Mouse (Mus musculus): ENCODE results near the gene Zfp513.

The Zfp513 gene

DNA sequence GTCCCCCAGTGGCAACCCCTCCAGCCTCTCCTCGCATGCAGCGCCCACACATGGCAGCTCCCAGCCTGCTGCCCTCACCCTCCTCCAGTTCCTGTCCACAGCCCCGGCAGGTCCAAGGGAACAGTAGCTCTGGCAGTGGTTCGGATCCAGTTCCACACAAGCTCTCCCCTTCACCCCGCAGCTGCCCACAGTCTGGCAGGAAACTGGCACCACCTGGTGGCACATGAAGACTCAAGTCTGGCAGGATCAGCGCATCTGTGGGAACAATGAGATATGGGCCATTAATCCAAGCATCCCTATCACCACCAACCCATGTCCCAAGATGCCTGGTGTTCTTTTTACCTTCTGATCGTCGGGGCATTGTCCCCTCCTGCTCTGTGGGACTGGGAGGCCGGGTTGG lies 2.2 kb downstream of the Zfp513 start:
- no peak for DNase-seq

DNA sequence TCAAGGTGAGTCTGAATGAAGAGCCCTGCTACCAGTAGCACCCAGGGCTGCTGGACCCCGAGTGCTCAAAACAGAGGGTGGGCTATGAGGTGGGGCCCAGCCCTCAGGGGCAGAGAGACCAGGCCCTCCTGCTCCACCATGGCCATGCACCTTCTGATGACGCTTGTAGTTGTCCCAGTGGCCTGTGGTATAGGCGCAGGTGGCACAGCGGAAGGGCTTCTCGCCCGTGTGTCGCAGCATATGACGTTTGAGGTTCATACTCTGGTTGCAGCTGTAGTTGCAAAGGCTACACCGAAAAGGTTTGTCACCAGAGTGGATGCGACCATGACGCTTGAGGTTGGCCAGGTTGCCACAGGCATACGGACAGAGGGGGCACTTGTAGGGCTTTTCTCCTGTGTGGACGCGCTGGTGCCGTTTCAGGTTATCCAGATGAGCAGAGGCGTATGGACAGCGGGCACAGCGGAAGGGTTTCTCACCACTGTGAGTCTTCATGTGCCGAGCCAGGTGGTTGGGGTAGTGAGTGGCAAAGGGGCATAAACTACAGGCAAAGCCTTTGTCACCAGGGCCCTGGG lies 2.7 kb downstream of the Zfp513 start:
- DNase-seq, result no peak

DNA sequence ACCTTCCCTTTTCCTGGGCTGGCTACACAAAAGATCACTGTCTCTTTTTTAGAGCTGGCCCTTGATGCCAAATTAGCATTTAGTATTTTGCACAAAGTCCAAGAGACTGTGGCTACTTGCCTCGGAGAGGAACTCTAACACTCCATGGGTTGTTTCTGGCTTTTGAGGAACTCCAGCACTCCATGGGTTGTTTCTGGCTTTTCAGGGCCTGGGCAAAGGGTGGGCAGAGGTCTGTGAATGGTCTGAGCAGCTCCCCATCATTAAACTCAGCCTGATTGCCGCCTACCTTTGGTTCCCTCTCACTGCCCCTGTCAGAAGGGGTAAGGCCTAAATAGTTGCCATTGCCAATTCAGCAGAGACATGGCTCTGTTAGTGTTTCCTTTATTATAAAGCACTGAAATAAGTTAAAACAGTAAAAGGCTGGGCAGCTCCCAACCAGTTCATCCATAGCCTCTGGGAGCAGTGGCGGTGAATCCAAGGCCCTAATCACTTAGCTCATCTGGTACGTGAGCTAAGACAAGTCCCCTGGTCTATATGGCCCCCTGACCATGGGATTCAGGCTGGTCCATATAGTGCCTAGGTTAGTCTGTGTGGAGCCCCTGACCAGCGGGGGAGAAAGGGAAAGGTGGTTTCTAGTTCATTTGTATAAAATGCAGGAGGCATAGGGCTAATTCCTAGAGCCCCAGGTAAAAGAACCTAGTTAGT lies 3.3 kb downstream of the Zfp513 start:
- no peak for DNase-seq

DNA sequence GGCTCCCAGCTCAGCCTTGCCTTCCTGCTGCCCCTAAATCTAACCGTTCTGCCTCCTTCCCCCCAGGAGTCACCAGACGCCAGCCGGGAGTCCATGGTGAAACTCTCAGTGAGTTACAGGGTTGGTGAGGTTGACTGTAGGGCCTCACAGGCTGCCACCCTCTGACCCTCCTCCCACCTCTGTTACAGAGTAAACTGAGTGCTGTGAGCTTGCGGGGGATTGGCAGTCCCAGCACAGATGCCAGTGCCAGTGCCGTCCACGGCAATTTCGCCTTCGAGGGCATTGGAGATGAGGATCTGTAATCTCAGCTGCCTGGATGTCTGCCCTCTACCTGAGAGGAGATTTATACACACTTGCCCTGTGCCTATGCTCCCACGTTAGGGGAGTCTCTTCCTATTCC lies 3.9 kb downstream of the Zfp513 start:
- DNase-seq, result no peak

DNA sequence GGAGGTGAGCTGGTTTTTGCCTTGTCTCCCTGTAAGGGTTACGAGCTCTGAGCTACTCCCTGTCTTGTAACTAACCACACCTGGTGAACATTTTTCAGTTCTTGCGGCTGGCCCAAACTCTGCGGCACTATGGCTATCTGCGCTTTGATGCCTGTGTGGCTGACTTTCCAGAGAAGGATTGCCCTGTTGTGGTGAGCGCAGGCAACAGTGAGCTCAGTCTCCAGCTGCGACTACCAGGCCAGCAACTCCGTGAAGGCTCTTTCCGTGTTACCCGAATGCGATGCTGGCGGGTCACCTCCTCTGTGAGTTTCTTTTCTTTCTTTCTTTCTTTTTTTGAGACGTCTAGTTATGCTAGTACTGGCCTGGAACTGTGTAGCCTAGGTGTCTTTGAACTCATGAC lies 5.0 kb downstream of the Zfp513 start:
- DNase-seq, result no peak

DNA sequence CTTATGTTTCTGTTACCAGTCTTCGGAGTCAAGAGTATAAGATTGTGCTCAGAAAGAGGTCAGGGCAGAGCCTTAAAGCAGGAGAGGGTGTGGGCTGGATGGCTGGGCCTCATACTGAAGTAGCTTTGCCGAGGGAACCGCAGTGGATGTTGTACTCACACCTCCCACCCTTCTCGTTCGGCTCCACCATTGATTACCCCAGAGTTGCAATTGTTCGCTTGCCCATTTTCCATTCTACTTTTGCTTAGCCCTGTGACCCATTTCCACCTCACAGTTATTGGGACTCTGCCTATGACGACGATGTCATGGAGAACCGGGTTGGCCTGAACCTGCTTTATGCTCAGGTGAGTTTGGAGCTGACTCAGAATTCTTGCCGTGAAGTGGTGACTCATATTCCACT lies 5.9 kb downstream of the Zfp513 start:
- no peak for DNase-seq

DNA sequence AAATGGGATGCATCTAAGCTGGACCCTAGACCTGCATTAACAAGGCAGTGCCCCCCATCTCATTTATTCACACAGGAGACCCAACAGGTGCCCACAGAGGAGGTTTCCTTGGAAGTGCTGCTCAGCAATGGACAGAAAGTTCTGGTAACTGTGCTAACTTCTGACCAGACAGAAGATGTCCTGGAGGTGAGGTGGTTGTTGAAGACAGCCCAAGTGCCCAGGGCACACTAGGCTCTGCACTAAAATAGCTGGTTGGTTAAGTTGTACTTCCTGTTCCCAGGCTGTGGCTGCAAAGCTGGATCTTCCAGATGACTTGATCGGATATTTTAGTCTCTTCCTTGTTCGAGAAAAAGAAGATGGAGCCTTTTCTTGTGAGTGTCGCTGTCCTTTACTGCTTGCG lies 6.4 kb downstream of the Zfp513 start:
- no peak for DNase-seq

DNA sequence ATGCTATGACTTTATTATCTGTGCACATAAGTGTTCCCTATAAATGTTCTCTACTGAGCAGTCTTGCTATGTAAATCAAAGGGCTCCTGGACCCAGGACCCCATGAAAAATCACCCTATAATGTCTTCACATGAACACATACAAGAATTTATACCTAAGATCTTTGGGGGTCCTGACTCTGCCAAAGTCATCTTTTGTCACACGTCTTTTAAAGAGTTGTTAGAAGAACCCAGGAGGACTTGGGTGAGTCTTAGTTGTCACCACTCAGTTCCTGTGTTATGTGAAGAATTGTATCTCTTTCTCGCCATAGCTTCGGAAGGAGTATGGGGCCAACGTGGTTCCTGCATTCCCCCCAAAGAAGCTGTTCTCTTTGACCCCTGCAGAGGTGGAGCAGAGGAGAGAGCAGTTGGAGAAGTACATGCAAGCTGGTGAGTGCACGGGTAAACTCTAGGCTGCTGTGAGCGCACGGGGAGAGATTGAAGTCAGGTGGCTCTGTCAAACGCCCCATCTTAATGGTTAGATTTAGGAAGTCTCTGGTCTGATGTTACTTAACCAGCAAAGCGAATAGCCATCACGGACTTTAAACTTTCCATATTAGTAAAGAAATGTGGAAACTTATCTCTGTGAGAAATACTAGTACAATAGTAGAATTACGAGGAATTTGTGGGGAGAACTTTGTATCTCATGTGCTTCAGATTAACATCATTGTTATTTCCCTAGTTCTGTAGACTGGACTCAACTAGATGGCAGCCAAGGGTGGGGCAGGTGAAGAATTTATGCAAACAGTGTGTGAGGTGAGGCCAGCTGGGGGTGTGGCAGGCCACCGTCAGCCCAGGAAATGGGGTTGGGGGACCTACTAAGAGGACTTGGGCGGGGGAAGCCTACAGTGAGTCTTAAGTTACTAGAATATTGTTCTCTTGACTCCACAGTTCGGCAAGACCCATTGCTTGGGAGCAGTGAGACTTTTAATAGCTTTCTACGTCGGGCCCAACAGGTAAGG lies 7.3 kb downstream of the Zfp513 start:
- no peak for DNase-seq

DNA sequence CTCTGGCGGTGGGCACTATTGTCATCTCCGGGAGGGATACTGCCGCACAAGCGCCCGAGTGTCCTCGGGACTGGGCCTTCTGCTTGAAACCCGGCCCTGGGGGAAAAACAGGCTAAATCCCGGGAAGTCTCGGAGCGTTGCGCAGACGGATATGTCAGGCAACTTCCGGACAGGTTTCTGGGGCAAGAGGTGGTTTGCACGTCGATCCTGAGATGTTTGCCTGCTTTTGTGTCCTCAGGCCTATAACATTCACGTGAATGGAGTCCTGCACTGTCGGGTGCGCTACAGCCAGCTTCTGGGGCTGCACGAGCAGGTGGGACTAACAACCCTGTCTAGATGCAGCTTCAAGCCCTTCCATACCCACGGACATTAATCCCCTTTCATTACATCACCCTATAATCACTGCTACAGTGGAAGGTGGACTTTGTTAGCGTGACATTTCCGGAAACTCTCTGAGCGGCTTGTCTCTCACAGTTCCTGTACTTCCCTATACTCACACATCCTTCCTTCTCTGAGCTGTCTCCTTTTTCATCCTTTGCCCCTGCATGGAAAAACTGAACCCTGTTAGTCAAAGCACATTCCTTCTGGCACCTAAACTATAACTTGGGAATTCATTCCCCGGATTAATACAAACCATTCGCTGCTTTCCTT lies 8.3 kb downstream of the Zfp513 start:
- DNase-seq, result no peak

DNA sequence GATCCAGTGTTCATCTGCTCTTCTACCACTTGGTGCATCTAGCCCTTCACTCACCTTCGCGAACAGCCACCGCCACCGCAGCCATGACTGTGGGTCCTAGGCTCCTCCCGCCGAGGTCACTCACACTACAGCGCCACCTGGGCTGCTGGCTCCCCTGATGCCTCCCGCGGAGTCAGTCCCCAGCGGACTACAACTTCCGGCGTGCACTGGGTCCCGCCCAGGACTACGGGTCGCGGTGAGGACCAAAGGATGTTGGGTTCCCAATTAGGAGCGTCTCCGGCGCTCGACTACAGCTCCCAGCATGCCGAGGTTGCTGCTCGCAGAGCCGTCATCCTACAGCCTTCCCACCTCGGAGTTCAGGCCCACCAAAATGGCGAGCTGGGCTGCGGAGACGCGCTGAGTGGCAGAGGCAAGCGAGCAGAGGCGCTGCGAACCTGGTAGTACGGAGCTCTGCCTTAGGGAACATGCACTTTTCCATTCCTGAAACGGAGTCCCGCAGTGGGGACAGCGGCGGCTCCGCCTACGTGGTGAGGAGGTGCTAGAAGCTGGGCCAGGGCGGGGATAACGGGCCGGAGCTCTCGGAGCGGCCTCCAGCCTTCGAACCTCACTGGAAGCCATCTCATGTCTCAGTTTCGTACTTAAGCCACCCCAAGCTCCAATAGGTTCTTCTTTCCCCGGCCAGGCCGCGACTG lies 9.0 kb downstream of the Zfp513 start, which contains the start of the genes Snx17 and Eif2b4:
Gene Snx17 (plus strand): TSS at position 289 of the 692 bp plus-strand sequence.
Gene Eif2b4 (minus strand): TSS at position 492 of the 692 bp plus-strand sequence.
- DNase-seq, result peak; percentile 99

DNA sequence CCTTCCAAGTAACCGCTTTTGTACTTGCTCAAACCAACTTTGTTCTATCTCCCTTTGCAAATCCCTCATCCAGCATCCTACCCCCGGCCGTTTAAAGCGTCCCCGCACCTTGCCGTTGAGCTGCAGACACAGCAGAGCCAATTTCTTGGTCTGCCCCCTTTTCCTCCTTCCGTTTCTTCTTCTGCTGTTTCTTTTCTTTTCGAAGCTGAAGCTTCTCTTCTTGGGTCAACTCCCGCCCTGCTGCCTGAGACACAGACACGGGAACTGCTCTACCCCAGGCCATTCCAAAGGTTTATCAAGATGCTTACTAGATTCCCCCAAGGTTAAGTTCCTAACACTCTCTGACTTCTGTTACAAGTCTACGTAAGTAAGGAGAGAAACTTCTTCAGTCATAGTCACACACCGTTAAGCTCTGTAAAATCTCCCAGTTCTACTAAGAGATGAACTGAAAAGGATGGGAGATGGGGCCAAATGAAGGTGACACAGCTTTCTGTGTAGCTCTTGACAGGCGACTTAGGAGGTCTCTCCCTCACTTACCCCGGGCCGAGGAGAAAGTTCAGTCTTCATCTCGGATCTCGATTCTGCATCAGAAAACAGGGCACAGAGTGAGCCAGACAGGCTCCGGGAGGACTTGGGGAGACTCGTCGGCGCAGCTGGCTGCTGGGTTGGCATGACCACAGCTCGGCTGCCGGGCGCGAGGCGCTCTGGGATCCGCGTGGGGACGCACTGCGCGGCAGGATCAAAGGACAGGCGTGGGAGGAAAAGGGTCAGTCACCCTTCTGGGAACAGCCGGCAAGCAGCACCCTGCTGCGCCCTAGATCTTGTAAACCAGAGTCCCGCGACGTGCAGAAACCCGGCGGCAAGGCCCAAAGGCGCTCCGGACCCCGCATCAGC lies 9.8 kb downstream of the Zfp513 start:
- DNase-seq, result no peak

DNA sequence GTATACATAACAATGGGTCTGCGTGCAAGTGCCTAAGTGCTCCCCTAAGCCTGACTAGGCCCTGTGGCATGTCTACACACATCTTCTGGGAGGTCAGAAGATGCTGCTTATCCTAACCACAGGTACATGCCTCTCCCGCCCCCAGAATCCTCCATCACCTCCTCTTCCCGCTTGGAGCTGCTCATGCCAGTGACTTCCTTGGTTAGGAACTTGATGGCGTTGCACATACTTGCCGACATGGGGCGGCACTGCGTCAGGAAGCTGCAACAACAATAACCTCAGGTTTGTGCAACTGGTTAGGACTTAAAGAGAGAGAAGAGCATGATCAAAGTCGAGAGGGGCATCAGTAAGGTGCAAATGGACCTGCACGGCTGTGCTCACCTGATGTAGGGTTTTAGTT lies 11.9 kb downstream of the Zfp513 start:
- DNase-seq, result no peak

DNA sequence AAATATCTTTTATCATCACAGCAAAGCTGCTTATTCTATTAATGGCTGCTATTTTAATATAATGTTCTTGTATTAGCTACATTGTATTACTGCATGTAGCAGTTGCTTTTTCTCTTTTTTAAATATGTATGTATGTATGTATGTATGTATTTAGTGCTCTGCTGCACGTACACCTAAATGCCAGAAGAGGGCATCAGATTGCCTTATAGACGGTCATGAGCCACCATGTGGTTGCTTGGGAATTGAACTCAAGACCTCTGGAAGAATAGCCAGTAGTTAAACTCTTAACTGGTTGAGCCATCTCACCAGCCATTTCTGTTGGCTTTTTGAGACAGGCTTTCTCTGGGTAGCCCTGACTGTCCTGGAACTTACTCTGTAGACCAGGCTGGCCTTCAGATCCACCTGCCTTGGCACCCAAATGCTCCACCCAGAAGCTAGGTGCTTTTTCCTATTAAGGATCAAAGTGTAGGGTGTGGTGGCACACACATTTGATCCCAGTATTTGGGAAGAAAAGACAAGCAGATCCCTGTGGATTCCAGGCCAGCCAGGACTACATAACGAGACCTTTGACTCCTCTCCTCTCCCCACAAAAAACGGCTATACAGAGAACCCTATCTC lies 13.8 kb downstream of the Zfp513 start:
- no peak for DNase-seq

DNA sequence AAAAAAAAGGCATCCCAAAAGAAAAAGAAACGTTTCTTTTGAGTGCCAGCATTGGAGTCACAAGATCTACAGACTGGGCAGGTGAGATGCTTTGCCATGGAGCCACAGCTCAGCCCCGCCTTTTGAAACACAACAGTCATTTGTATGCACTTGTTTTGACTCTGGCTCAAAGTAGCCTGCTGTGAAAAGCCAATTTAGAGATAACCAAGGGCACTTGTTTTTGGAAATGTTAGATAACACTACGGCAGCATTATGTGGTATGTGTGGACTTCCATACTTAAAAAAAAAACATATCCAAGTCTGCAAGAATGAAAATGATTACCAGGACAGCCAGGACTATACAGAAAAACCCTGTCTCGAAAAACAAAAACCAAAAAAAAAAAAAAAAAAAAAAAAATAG lies 18.4 kb downstream of the Zfp513 start:
- no peak for DNase-seq

DNA sequence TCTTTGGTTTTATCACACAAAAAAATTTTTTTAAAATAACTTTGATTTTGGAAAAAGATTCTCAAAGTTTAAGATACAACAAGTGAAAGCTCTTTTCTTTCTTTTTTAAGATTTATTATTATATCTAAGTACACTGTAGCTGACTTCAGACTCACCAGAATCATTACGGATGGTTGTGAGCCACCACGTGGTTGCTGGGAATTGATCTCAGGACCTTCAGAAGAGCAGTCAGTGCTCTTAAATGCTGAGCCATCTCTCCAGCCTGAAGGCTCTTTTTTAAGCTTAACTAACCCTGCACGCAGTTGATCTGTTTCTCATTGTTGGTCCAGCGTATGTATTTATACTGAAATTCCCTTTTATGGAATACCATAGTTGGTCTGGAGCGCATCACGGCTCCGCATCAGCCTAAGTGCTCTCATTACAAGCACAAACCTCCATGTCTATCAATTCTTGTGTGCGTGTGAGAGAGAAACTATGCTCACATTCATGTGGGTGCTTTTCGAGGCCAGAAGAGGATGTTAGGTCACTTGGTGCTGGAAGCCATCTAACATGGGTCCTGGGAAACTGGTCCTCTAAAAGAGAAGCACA lies 20.8 kb downstream of the Zfp513 start:
- DNase-seq, result no peak

DNA sequence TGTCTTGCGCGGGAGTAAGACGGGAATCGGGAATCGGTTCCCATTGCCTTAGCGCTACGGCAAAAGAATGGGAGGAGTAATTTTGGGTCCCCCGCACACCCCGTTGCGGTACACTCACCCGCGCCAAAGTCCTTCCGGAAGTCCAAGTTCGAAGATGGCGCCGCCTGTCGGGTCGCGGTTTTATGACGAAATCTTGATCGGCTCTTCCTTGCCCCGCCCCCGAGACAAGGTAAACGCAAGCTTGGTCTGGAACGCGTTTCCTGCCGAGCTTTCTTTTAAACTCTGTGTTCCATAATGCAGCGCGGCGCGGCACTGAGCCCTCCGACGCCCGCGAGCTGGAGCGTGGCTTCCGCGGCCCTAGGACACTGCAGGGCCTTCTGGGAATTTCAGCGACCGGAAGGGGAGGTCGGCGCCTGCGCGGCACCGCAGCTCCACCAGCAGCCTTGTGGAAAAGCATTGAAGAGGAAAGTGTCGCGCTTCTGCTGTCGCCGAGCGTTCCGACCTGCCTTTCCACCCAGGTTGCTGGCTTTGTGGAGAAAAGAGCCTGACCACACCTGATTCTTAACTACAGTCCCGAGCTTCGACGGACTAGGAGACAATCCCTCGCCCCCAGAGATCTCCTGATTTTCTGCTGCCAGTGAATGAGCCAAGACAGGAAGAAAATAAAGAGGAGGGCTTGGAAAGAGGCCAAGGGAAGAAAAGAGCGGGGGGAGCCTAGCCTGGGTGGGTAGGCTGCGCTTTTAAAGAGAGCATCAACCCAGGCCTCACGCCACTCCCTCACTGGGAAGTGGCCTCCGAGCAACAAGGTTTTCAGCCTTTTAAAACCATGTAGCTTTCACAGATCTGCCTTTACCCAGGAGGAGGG lies 22.1 kb downstream of the Zfp513 start, which contains the start of the genes Gm29609 and Gtf3c2:
Gene Gm29609 (minus strand): TSS at position 146 of the 865 bp plus-strand sequence.
Gene Gtf3c2 (minus strand): TSS at position 379 of the 865 bp plus-strand sequence.
- DNase-seq, result peak; percentile 96

DNA sequence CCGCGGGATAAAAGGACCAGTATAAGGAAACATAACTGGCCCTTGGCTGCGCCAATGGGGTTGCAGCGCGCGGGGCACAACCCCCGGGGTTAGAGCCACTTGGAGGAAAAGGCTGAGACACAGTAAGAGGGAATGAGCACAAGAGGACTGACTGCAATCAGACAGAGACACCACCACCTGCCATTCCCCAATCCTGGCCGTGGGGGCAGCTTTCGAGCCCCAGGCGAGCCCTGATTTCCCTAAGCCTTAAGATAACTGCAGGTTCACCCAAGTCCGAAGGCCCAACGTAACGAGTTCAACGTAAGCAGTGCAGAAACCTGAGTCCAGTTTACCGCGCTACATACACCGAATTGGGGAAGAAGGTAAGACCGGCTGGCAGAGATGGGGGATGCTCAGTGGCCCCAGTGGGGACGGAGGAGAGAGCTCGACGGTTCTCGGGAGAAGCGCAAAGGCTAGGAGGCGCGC lies 22.8 kb downstream of the Zfp513 start:
- no peak for DNase-seq

DNA sequence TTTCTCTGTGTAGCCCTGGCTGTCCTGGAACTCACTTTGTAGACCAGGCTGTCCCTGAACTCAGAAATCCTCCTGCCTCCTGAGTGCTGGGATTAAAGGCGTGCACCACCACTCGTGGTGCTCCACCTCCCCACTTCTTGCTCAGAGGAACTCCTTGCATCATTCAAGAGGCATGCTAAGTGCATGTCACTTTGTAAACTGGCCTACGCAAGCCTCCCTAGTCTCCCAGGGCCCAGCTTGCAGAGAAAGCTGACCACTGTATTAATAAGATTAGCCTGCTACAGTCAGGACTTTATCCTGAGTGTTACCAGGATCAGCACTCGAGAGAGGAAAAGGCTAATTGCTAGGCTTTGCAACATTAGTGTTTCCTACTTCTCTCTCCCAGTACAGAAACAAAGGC lies 33.5 kb downstream of the Zfp513 start:
- no peak for DNase-seq

DNA sequence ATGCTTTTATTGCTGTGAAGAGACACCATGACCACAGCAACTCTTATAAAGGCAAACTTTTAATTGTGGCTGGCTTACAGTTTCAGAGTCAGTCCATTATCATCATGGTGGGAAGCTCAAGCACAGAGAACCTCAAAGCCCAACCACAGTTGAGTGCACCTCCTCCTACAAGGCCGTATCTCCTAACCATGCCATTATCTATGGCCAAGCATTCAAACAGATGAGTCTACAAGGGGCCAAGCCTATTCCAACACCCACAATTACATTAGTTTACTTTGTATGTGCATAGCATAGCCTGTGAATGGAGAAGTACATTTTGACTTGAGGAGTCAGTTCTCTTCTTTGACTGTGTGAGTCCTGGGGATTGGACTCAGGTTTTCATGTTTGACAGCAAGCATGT lies 37.2 kb downstream of the Zfp513 start:
- no peak for DNase-seq

Measured in kidney, postnatal 14 days (tissue).